Mouse (Mus musculus): ENCODE data around the gene Paip2b. TPM values are rescaled to one million over a fixed set of nuclear protein-coding genes. Genes with fewer than 3 reads are reported as not detected.
A peak's percentile ranks its signal among the peaks of the same experiment; 100 is the strongest.

The Paip2b gene
- polyA plus RNA-seq, 1 experiment, result 14.4 TPM

- no peak for TF ChIP-seq E2F4 (IDR thresholded peaks at IDR 0.05; ENCODE audit: insufficient read depth)
- no peak for TF ChIP-seq MYOD1 (IDR thresholded peaks at IDR 0.05; ENCODE audit: control insufficient read depth in 1 of 3, insufficient read length in 2 of 3, low read depth in 2 of 3)
- TF ChIP-seq CEBPB (IDR thresholded peaks at IDR 0.05; ENCODE audit: insufficient read depth, poor library complexity, severe bottlenecking), result no peak
- TF ChIP-seq TCF3 (IDR thresholded peaks at IDR 0.05; ENCODE audit: insufficient read length, low read depth), result no peak
- no peak for TF ChIP-seq REST (IDR thresholded peaks at IDR 0.05; ENCODE audit: insufficient read depth, insufficient read length)
- TF ChIP-seq MAX (IDR thresholded peaks at IDR 0.05; ENCODE audit: low read depth), result no peak
- no peak for TF ChIP-seq POLR2A (IDR thresholded peaks at IDR 0.05; ENCODE audit: insufficient read length, low read depth)
- no peak for TF ChIP-seq POLR2AphosphoS2 (IDR thresholded peaks at IDR 0.05; ENCODE audit: insufficient read length, low read depth)
- no peak for TF ChIP-seq SRF (IDR thresholded peaks at IDR 0.05; ENCODE audit: control insufficient read depth, insufficient read length, low read depth)
- no peak for TF ChIP-seq MYOG (IDR thresholded peaks at IDR 0.05; ENCODE audit: control insufficient read depth in 1 of 3, insufficient read depth in 1 of 3, insufficient read length in 2 of 3, low read depth in 2 of 3)
- TF ChIP-seq TCF12 (IDR thresholded peaks at IDR 0.05; ENCODE audit: insufficient read depth, poor library complexity, severe bottlenecking), result no peak
- no peak for TF ChIP-seq USF1 (IDR thresholded peaks at IDR 0.05; ENCODE audit: low read depth)
- no peaks in the 10 kb centered on the region for H3K79me2 ChIP-seq (ENCODE audit: control insufficient read depth, insufficient read depth)
- no peak overlapping the region for H3K4me2 ChIP-seq (ENCODE audit: low read depth)
- H3K36me3 ChIP-seq (ENCODE audit: control insufficient read depth, insufficient read depth), result peaks cover 6% of the 10 kb centered on the region
- H3K27me3 ChIP-seq (ENCODE audit: control insufficient read depth, insufficient read depth, insufficient read length), result no peaks in the 10 kb centered on the region
- H3K4me3 ChIP-seq, result no peak overlapping the region
- no peak overlapping the region for H3ac ChIP-seq (ENCODE audit: control insufficient read depth, insufficient read length)
These were observed 12.5 kb downstream of the Paip2b start for GRCm38 (mm10) chr6:83818996-83819395.

- no peak overlapping the region for H3K4me2 ChIP-seq (ENCODE audit: low read depth)
- no peak for TF ChIP-seq USF1 (IDR thresholded peaks at IDR 0.05; ENCODE audit: low read depth)
- TF ChIP-seq POLR2A (IDR thresholded peaks at IDR 0.05; ENCODE audit: insufficient read length, low read depth), result no peak
- no peak for TF ChIP-seq MYOD1 (IDR thresholded peaks at IDR 0.05; ENCODE audit: control insufficient read depth in 1 of 3, insufficient read length in 2 of 3, low read depth in 2 of 3)
- TF ChIP-seq TCF3 (IDR thresholded peaks at IDR 0.05; ENCODE audit: insufficient read length, low read depth), result no peak
- no peak for TF ChIP-seq SRF (IDR thresholded peaks at IDR 0.05; ENCODE audit: control insufficient read depth, insufficient read length, low read depth)
- no peak for TF ChIP-seq E2F4 (IDR thresholded peaks at IDR 0.05; ENCODE audit: insufficient read depth)
- TF ChIP-seq CEBPB (IDR thresholded peaks at IDR 0.05; ENCODE audit: insufficient read depth, poor library complexity, severe bottlenecking), result no peak
- TF ChIP-seq REST (IDR thresholded peaks at IDR 0.05; ENCODE audit: insufficient read depth, insufficient read length), result no peak
- TF ChIP-seq POLR2AphosphoS2 (IDR thresholded peaks at IDR 0.05; ENCODE audit: insufficient read length, low read depth), result no peak
- H3K27me3 ChIP-seq (ENCODE audit: control insufficient read depth, insufficient read depth, insufficient read length), result no peaks in the 10 kb centered on the region
- no peak overlapping the region for H3K4me3 ChIP-seq
- no peak overlapping the region for H3ac ChIP-seq (ENCODE audit: control insufficient read depth, insufficient read length)
- no peaks in the 10 kb centered on the region for H3K79me2 ChIP-seq (ENCODE audit: control insufficient read depth, insufficient read depth)
- peaks cover 4% of the 10 kb centered on the region for H3K36me3 ChIP-seq (ENCODE audit: control insufficient read depth, insufficient read depth)
These were observed 15.7 kb downstream of the Paip2b start for GRCm38 (mm10) chr6:83815801-83816200.

- Histone ChIP-seq H3K79me2 (ENCODE audit: control insufficient read depth, insufficient read depth) (no peaks in the 10 kb centered on the region), H3K27me3 (ENCODE audit: control insufficient read depth, insufficient read depth, insufficient read length) (no peaks in the 10 kb centered on the region), H3K4me3 (no peak overlapping the region), H3K36me3 (ENCODE audit: control insufficient read depth, insufficient read depth) (peaks cover 6% of the 10 kb centered on the region), H3ac (ENCODE audit: control insufficient read depth, insufficient read length) (no peak overlapping the region), H3K4me2 (ENCODE audit: low read depth) (no peak overlapping the region)
- TF ChIP-seq MYOG (IDR thresholded peaks at IDR 0.05; ENCODE audit: control insufficient read depth in 1 of 3, insufficient read depth in 1 of 3, insufficient read length in 2 of 3, low read depth in 2 of 3), result no peak
- no peak for TF ChIP-seq MYOD1 (IDR thresholded peaks at IDR 0.05; ENCODE audit: control insufficient read depth in 1 of 3, insufficient read length in 2 of 3, low read depth in 2 of 3)
- TF ChIP-seq TCF3 (IDR thresholded peaks at IDR 0.05; ENCODE audit: insufficient read length, low read depth), result no peak
- TF ChIP-seq MAX (IDR thresholded peaks at IDR 0.05; ENCODE audit: low read depth), result no peak
- no peak for TF ChIP-seq CEBPB (IDR thresholded peaks at IDR 0.05; ENCODE audit: insufficient read depth, poor library complexity, severe bottlenecking)
- no peak for TF ChIP-seq POLR2A (IDR thresholded peaks at IDR 0.05; ENCODE audit: insufficient read length, low read depth)
- no peak for TF ChIP-seq USF1 (IDR thresholded peaks at IDR 0.05; ENCODE audit: low read depth)
- TF ChIP-seq SRF (IDR thresholded peaks at IDR 0.05; ENCODE audit: control insufficient read depth, insufficient read length, low read depth), result no peak
- no peak for TF ChIP-seq REST (IDR thresholded peaks at IDR 0.05; ENCODE audit: insufficient read depth, insufficient read length)
- no peak for TF ChIP-seq TCF12 (IDR thresholded peaks at IDR 0.05; ENCODE audit: insufficient read depth, poor library complexity, severe bottlenecking)
- TF ChIP-seq POLR2AphosphoS2 (IDR thresholded peaks at IDR 0.05; ENCODE audit: insufficient read length, low read depth), result no peak
- no peak for TF ChIP-seq E2F4 (IDR thresholded peaks at IDR 0.05; ENCODE audit: insufficient read depth)
These were observed 28.7 kb downstream of the Paip2b start for GRCm38 (mm10) chr6:83802846-83803245.

- H3K79me2 ChIP-seq (ENCODE audit: control insufficient read depth, insufficient read depth), result no peaks in the 10 kb centered on the region
- no peak for TF ChIP-seq TCF3 (IDR thresholded peaks at IDR 0.05; ENCODE audit: insufficient read length, low read depth)
- no peak for TF ChIP-seq E2F4 (IDR thresholded peaks at IDR 0.05; ENCODE audit: insufficient read depth)
- TF ChIP-seq CEBPB (IDR thresholded peaks at IDR 0.05; ENCODE audit: insufficient read depth, poor library complexity, severe bottlenecking), result no peak
- TF ChIP-seq USF1 (IDR thresholded peaks at IDR 0.05; ENCODE audit: low read depth), result no peak
- no peak for TF ChIP-seq POLR2A (IDR thresholded peaks at IDR 0.05; ENCODE audit: insufficient read length, low read depth)
- no peak for TF ChIP-seq REST (IDR thresholded peaks at IDR 0.05; ENCODE audit: insufficient read depth, insufficient read length)
- no peak for TF ChIP-seq SRF (IDR thresholded peaks at IDR 0.05; ENCODE audit: control insufficient read depth, insufficient read length, low read depth)
- no peak overlapping the region for H3K4me3 ChIP-seq
- no peak overlapping the region for H3ac ChIP-seq (ENCODE audit: control insufficient read depth, insufficient read length)
- no peaks in the 10 kb centered on the region for H3K27me3 ChIP-seq (ENCODE audit: control insufficient read depth, insufficient read depth, insufficient read length)
- H3K4me2 ChIP-seq (ENCODE audit: low read depth), result no peak overlapping the region
- peaks cover 6% of the 10 kb centered on the region for H3K36me3 ChIP-seq (ENCODE audit: control insufficient read depth, insufficient read depth)
These were observed 29.5 kb downstream of the Paip2b start for GRCm38 (mm10) chr6:83802033-83802432.

GRCm38 (mm10) chr6:83796686-83797085, 34.9 kb downstream of the Paip2b start:
- peaks cover 3% of the 10 kb centered on the region for H3K79me2 ChIP-seq (ENCODE audit: control insufficient read depth, insufficient read depth)
- peak overlapping the region; percentile 4 for H3K4me2 ChIP-seq (ENCODE audit: low read depth)
- TF ChIP-seq MAX (IDR thresholded peaks at IDR 0.05; ENCODE audit: low read depth), result no peak
- no peak for TF ChIP-seq E2F4 (IDR thresholded peaks at IDR 0.05; ENCODE audit: insufficient read depth)
- TF ChIP-seq USF1 (IDR thresholded peaks at IDR 0.05; ENCODE audit: low read depth), result no peak
- no peak for TF ChIP-seq CEBPB (IDR thresholded peaks at IDR 0.05; ENCODE audit: insufficient read depth, poor library complexity, severe bottlenecking)
- no peak for TF ChIP-seq SRF (IDR thresholded peaks at IDR 0.05; ENCODE audit: control insufficient read depth, insufficient read length, low read depth)
- TF ChIP-seq TCF3 (IDR thresholded peaks at IDR 0.05; ENCODE audit: insufficient read length, low read depth), result no peak
- TF ChIP-seq POLR2AphosphoS2 (IDR thresholded peaks at IDR 0.05; ENCODE audit: insufficient read length, low read depth), result no peak
- no peak for TF ChIP-seq MYOG (IDR thresholded peaks at IDR 0.05; ENCODE audit: control insufficient read depth in 1 of 3, insufficient read depth in 1 of 3, insufficient read length in 2 of 3, low read depth in 2 of 3)
- no peak for TF ChIP-seq POLR2A (IDR thresholded peaks at IDR 0.05; ENCODE audit: insufficient read length, low read depth)
- no peak for TF ChIP-seq TCF12 (IDR thresholded peaks at IDR 0.05; ENCODE audit: insufficient read depth, poor library complexity, severe bottlenecking)
- TF ChIP-seq REST (IDR thresholded peaks at IDR 0.05; ENCODE audit: insufficient read depth, insufficient read length), result no peak
- no peak for TF ChIP-seq MYOD1 (IDR thresholded peaks at IDR 0.05; ENCODE audit: control insufficient read depth in 1 of 3, insufficient read length in 2 of 3, low read depth in 2 of 3)
- H3K4me3 ChIP-seq, result no peak overlapping the region
- H3ac ChIP-seq (ENCODE audit: control insufficient read depth, insufficient read length), result no peak overlapping the region
- H3K36me3 ChIP-seq (ENCODE audit: control insufficient read depth, insufficient read depth), result peaks cover 6% of the 10 kb centered on the region
- H3K27me3 ChIP-seq (ENCODE audit: control insufficient read depth, insufficient read depth, insufficient read length), result no peaks in the 10 kb centered on the region

Measured in myocyte (in vitro differentiated cells).